Mouse (Mus musculus) megakaryocyte progenitor cell, adult 5-6 weeks (primary cell): ENCODE results near the gene Peli1. TPM values are rescaled to one million over a fixed set of nuclear protein-coding genes. Genes with fewer than 3 reads are reported as not detected.

ENCODE experiments used
- ATAC-seq: replicated peaks from 2 replicates; pipeline ENCODE4 v1.8.0; 2016; ENCODE audit warnings: mild to moderate bottlenecking, moderate TSS enrichment, inconsistent platforms; ENCODE audit not compliant: poor library complexity
- total RNA-seq, 2 experiments: library from RNA; stranded (forward) in 1 of 2; stranded (reverse) in 1 of 2; fragments of 157-497, 149-512 nt in 1 of 2; fragments of 200-1000 nt in 1 of 2; gene quantifications; 2 replicates each; pipeline versions ENCODE4 v1.2.3 to v1.2.4; 2015 to 2017

Peli1 gene
- total RNA-seq, 2 experiments from 2014 or later, result 11.2 to 21.1 TPM

GRCm38 (mm10) chr11:21091428-21092405 lies 626 bp downstream of the Peli1 start:
- peak; percentile 40 for ATAC-seq

- ATAC-seq, result no peak
These were observed 1.5 kb downstream of the Peli1 start for GRCm38 (mm10) chr11:21092621-21093020.

- no peak for ATAC-seq
These were observed 2.2 kb downstream of the Peli1 start for GRCm38 (mm10) chr11:21093081-21093815.

GRCm38 (mm10) chr11:21096590-21096989 lies 5.5 kb downstream of the Peli1 start:
- peak; percentile 51 for ATAC-seq

- ATAC-seq, result peak; percentile 14; the same call in 1 of the 2 replicates
These were observed 7.4 kb downstream of the Peli1 start for GRCm38 (mm10) chr11:21098457-21098856.

GRCm38 (mm10) chr11:21100704-21101103 lies 9.6 kb downstream of the Peli1 start:
- ATAC-seq, result no peak

- ATAC-seq, result no peak
These were observed 10.2 kb downstream of the Peli1 start for GRCm38 (mm10) chr11:21101286-21101685.

- ATAC-seq, result no peak
These were observed 11.3 kb downstream of the Peli1 start for GRCm38 (mm10) chr11:21102273-21103005.

- ATAC-seq, result no peak
These were observed 12.1 kb downstream of the Peli1 start for GRCm38 (mm10) chr11:21103186-21103585.

GRCm38 (mm10) chr11:21105393-21105792 lies 14.3 kb downstream of the Peli1 start:
- ATAC-seq, result peak; percentile 29; the same call in 1 of the 2 replicates

- no peak for ATAC-seq
These were observed 16.0 kb downstream of the Peli1 start for GRCm38 (mm10) chr11:21107120-21107519.

GRCm38 (mm10) chr11:21109279-21109678 lies 18.2 kb downstream of the Peli1 start:
- no peak for ATAC-seq

- ATAC-seq, result no peak
These were observed 23.4 kb downstream of the Peli1 start for GRCm38 (mm10) chr11:21114516-21114915.

- ATAC-seq, result no peak
These were observed 24.7 kb downstream of the Peli1 start for GRCm38 (mm10) chr11:21115804-21116203.

GRCm38 (mm10) chr11:21116623-21117295 lies 25.7 kb downstream of the Peli1 start:
- ATAC-seq, result no peak

- ATAC-seq, result peak; percentile 37; the same call in 1 of the 2 replicates
These were observed 30.6 kb downstream of the Peli1 start for GRCm38 (mm10) chr11:21121737-21122136.

- ATAC-seq, result no peak
These were observed 31.3 kb downstream of the Peli1 start for GRCm38 (mm10) chr11:21122399-21122798.

- ATAC-seq, result no peak
These were observed 40.6 kb downstream of the Peli1 start for GRCm38 (mm10) chr11:21131692-21132091.

- ATAC-seq, result peak; percentile 89
These were observed 43.9 kb downstream of the Peli1 start for GRCm38 (mm10) chr11:21134875-21135451.

- ATAC-seq, result no peak
These were observed 48.4 kb downstream of the Peli1 start for GRCm38 (mm10) chr11:21139453-21139852.
